Mouse (Mus musculus): ENCODE data around the gene Hapln3.

DNA sequence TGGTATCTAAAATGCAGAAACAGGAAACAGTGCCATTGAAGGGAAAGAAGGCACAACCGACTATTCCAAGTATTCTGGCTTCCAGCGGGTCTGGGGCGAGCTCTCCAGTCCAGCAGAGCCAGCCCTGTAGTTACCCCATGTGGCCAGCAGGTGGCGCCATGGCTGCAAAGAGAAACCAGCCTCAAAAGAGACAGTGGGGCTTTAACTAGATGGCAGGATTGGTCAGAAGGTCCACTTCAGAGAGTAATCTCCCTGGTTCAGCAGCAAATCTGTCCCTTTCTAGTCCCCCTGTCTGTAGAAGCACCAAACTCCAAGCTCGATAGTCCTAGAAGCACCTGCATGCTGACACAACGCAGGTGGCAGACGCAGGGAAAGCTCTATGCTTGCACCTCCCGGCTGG is 10.1 kb upstream of the Hapln3 start:
- TF ChIP-seq POLR2A (IDR thresholded peaks at IDR 0.05; ENCODE audit: insufficient read length, low read depth) (no peak), E2F4 (IDR thresholded peaks at IDR 0.05; ENCODE audit: insufficient read depth) (no peak), TCF3 (IDR thresholded peaks at IDR 0.05; ENCODE audit: insufficient read length, low read depth) (no peak), REST (IDR thresholded peaks at IDR 0.05; ENCODE audit: insufficient read depth, insufficient read length) (no peak), TCF12 (IDR thresholded peaks at IDR 0.05; ENCODE audit: insufficient read depth, poor library complexity, severe bottlenecking) (no peak), MAX (IDR thresholded peaks at IDR 0.05; ENCODE audit: low read depth) (no peak), USF1 (IDR thresholded peaks at IDR 0.05; ENCODE audit: low read depth) (no peak), SRF (IDR thresholded peaks at IDR 0.05; ENCODE audit: control insufficient read depth, insufficient read length, low read depth) (no peak), POLR2AphosphoS2 (IDR thresholded peaks at IDR 0.05; ENCODE audit: insufficient read length, low read depth) (no peak), MYOG (IDR thresholded peaks at IDR 0.05; ENCODE audit: control insufficient read depth in 1 of 3, insufficient read depth in 1 of 3, insufficient read length in 2 of 3, low read depth in 2 of 3) (no peak), CEBPB (IDR thresholded peaks at IDR 0.05; ENCODE audit: insufficient read depth, poor library complexity, severe bottlenecking) (no peak)

Measured in myocyte (in vitro differentiated cells).